Mouse (Mus musculus) left cerebral cortex, adult 11 months (tissue): ENCODE data around the gene Wscd2.
"Not testable (repeated sequence)": the region's sequence is repeated elsewhere in the genome, so short reads cannot be mapped to it uniquely, and the experiment has no call there.

Experiments used
- DNase-seq: peaks from one replicate; pipeline ENCODE4 v3.0.0; 2022; ENCODE audit warnings: low spot score

Gene Wscd2

GRCm38 (mm10) chr5:113583424-113584162, 93.5 kb downstream of the Wscd2 start:
- DNase-seq: no peak

GRCm38 (mm10) chr5:113584439-113584838, 94.3 kb downstream of the Wscd2 start:
- DNase-seq: no peak

GRCm38 (mm10) chr5:113585619-113586457, 95.7 kb downstream of the Wscd2 start:
- not testable (repeated sequence) for DNase-seq

- not testable (repeated sequence) for DNase-seq
Measured at GRCm38 (mm10) chr5:113586458-113586849, 96.3 kb downstream of the Wscd2 start.

GRCm38 (mm10) chr5:113590010-113590640, 100.0 kb downstream of the Wscd2 start:
- DNase-seq: no peak

- DNase-seq: no peak
Measured at GRCm38 (mm10) chr5:113591166-113591565, 101.0 kb downstream of the Wscd2 start.

GRCm38 (mm10) chr5:113591751-113592230, 101.7 kb downstream of the Wscd2 start:
- peak; percentile 86 for DNase-seq

GRCm38 (mm10) chr5:113593911-113594705, 104.0 kb downstream of the Wscd2 start:
- DNase-seq: no peak

GRCm38 (mm10) chr5:113596252-113596651, 106.1 kb downstream of the Wscd2 start:
- DNase-seq: no peak

GRCm38 (mm10) chr5:113596780-113597353, 106.7 kb downstream of the Wscd2 start:
- no peak for DNase-seq

GRCm38 (mm10) chr5:113600181-113600580, 110.0 kb downstream of the Wscd2 start:
- no peak for DNase-seq

GRCm38 (mm10) chr5:113600803-113601202, 110.7 kb downstream of the Wscd2 start:
- no peak for DNase-seq

- DNase-seq: no peak
Measured at GRCm38 (mm10) chr5:113603471-113603870, 113.3 kb downstream of the Wscd2 start.

- no peak for DNase-seq
Measured at GRCm38 (mm10) chr5:113604758-113605157, 114.6 kb downstream of the Wscd2 start.

- DNase-seq: no peak
Measured at GRCm38 (mm10) chr5:113606121-113606520, 116.0 kb downstream of the Wscd2 start.

- DNase-seq: no peak
Measured at GRCm38 (mm10) chr5:113606961-113607785, 117.0 kb downstream of the Wscd2 start.

- no peak for DNase-seq
Measured at GRCm38 (mm10) chr5:113607941-113608431, 117.9 kb downstream of the Wscd2 start.

GRCm38 (mm10) chr5:113608511-113608910, 118.4 kb downstream of the Wscd2 start:
- no peak for DNase-seq

- DNase-seq: no peak
Measured at GRCm38 (mm10) chr5:113609891-113610290, 119.8 kb downstream of the Wscd2 start.

GRCm38 (mm10) chr5:113610490-113610889, 120.4 kb downstream of the Wscd2 start:
- DNase-seq: no peak
